Mouse (Mus musculus) cerebellum, adult 9-11 months (tissue): ENCODE measurements around the gene 2610507B11Rik.

Source experiments
- DNase-seq: peaks from one replicate; pipeline ENCODE4 v3.0.0; 2022

2610507B11Rik gene

DNA sequence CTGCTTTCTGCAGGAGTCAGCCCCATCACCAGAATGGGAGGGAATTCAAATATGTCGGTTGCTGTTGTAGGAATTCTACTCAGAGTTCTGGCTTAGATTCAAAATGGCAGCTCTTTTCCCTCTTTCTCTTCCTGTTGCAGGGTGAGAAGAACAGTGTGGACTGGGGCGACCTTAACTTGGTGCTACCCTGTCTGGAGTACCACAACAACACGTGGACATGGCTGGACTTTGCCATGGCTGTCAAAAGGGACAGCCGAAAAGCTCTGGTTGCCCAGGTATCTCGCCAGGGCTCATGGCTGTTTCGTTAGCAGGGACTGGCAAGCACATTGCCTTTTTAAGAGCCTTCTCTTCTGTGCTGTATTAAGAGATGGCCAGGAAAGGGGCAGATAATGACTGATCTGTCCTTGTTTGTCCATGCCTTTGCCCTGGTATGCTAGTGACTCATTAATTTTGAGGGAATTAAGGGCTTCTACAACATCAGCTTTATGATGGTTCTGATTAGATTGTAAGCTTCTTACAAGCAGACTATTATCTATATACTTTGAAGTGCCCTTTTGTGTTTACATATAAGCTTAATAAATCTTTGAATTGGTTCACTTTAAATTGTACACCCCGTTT lies 27.7 kb downstream of the 2610507B11Rik start:
- no peak for DNase-seq

DNA sequence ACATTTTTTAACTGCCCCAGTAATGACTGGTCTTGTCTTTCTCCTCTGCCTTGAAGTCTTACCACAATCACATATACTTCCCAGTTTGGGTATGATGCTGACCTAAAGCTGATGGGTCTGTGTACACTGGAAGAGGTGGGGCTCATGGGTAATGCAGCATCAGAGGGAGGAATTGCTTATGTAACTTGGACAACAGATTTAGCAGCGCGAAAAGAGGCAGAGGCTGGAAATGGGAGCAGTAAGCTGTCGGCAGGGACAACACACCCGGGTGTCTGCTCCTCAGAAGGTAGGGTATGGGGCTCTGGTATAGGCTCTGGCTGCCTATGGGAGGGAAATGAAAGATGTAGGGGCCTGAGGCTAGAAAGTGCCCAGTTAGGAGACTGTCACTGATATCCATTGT lies 29.1 kb downstream of the 2610507B11Rik start, which contains the start of gene BC030499:
Gene BC030499, plus strand, starts transcription at position 188 of the 400 bp plus-strand sequence.
- no peak for DNase-seq

DNA sequence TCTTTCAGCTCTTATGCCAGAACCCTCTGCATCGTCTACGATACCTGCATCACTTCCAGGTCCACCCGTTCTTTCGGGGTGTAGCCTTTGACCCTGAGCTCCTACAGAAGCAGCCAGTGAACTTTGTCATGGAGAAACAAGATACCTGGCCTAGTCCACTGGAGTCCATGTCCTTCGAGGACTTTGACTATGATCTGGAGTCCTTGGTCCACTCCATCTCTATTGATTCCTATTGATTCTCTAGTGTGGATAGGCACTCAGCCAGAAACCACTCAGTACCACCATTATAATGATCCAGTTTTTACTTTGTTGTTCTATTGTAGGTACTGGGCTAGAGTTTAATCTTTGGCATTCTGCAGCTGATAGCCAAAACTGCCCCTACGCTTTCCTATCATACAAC lies 33.0 kb downstream of the 2610507B11Rik start:
- DNase-seq = no peak

DNA sequence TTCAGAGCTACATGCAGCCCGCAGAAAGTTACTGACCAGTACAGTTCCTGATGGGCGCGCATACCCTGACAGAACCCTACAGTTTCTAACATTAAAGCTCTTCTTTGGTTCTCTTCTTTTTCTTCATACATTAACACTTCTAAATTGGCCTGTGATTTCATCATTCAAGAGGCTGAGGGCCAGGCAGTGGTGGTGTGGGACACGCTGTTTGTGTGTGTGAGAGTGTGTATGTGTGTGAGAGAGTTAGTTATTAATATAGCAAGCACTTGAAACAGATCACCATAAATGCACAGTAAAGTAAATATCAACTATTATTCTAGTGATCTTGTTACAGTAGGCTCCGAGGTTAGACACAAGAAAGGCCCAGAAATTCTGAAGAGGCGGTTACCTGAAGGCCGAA lies 39.4 kb downstream of the 2610507B11Rik start:
- DNase-seq = no peak

DNA sequence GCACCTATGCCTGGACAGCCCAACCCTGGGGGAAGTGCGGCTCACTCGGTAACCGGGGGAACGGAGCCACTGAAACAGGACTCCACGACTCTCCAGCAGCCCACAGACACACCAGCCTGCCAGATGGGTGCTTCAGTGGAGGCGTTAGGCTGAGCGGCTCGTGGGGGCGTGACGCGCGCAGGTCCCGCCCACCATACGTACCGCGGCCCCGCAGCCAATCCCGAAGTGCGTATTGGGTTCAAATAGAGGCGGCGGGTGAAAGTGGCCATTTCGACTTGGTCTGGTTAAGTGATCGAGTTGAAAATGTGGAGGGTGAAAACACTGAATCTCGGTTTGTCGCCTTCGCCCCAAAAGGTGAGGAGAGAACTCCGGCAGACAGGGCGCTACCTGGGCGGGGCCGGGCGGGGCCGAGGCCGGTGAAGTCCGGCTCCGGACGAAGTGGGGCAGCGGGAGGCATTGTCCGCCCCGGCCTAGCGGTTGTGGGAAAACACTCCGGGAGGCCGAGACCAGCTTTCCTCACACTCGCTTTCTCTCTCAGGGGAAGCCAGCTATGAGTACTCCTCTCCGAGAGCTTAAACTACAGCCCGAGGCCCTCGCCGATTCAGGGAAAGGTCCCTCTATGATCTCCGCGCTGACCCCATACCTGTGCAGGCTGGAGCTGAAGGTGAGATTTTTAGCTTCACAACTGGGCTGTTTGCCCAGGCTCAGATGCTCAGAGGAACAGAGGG lies 40.0 kb downstream of the 2610507B11Rik start, which contains the start of gene Spag5:
Gene Spag5, plus strand, starts transcription at position 173 of the 728 bp plus-strand sequence.
- DNase-seq = peak; percentile 86

DNA sequence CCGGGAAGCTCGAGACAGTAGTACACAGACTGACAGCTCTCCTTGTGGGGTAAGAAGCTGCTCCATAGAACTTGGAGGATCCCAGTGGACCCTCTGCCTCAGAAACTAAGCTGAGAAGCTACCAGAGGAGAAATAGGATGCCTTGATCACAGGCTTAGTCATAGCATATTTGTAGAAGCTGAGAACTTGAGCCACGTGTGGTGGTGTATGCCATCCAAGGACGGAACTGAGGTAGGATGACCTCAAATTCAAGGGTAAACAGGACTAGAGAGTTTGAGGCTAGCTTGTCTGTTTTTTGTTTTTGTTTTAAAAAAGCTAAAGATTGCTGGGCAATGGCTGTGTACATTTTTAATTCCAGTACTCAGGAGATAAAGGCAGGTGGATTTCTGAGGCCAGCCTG lies 43.7 kb downstream of the 2610507B11Rik start:
- DNase-seq = no peak

DNA sequence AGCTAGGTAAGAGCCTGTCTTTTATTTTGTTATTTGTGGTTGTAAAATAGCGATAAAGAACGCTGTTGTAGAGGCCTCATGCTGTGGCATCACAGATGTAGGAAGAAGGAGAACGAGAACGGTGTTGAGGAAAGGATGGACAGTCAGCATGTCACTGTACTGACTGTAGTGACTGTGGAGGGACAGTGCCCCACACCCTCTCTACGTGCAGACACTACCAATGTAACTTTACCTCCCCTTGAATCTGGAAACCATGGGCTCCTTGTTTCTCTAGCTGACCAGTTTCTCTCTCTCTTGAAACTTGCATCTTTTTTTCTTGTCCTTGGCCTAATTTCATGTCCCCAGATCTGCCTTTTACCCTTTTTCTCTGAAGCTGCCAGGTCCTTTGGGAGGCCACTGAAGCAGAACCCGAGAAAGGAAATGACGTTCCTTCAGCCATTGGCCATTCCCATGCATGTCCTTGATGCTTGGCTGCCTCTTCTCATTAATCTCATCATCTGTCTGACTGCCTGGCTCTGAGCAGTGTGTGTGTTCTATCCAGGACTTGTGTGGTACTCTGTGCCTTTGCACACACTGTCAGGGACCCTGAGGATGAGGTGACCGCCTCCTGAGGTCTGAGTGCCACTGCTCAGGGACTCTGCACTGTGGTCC lies 49.4 kb downstream of the 2610507B11Rik start:
- DNase-seq = no peak

DNA sequence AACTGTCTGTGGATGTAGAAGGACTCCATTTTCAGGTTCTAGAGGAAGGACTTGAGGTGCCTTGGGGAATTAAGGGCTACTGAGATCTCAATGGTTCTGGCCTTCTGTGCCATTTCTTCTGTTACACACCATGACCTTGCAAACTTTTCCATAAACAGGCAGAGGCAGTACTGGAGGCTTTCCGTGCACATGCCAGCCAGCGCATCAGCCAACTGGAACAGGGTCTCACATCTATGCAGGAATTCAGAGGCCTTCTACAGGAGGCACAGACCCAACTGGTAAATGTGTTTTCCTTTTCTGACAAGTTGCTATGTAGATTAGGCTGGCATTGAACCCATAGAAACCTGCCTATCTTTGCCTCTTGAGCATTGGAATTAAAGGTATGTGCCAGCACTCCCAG lies 52.1 kb downstream of the 2610507B11Rik start:
- DNase-seq = no peak

DNA sequence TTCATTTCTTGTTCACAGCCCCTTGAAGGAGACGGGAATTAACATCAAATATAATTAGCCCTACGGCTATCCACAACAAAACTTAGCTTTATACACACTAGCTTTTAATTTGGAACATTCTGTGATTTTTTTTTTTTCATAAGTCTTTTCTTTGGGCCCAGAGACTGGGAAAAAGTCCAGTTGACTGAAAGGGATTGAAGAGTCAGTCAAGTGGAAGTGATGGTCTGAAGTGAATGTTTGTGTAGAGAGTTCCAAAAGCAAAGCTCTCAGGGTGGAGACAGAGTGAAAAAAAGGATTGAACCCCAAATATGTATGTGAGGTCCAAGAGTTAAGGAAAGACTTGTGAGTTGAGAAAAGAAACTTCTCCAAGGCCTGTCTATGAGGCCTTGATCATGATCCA lies 56.9 kb downstream of the 2610507B11Rik start:
- DNase-seq = no peak

DNA sequence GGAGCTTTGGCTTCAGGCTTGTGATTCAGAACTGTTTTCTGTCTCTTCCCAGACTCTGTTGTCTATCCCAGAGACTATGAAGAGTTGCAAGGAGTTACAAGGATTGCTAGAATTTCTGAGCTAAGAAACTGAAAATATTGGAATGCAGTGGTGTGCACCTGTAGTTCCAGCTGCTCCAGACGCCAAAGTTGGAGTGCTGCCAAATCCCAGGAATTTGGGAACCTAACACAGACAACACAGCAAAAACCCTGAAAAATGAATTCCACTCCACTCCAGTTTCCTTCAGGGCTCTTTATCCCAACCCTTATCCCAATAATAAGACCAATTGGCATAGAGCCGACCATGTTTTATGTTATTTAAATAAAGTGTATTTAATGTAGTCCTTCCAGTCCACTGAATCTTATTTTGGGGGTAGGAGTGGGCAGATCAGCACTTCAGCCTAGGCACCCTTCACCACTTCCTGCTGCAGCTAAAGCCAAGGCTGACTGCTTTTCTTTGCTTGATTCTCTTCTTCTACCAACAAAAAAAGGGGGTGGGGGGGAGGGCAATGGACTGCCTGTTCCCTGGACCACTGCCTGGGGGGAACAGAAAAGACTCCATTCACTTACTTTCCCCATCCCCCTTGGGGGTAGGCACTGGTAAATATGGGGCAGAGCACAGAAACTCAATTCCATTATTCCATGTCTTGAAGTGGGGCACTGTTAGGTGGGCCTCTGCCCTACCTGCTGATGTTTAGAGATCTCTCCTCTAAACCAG lies 60.7 kb downstream of the 2610507B11Rik start:
- DNase-seq = no peak

DNA sequence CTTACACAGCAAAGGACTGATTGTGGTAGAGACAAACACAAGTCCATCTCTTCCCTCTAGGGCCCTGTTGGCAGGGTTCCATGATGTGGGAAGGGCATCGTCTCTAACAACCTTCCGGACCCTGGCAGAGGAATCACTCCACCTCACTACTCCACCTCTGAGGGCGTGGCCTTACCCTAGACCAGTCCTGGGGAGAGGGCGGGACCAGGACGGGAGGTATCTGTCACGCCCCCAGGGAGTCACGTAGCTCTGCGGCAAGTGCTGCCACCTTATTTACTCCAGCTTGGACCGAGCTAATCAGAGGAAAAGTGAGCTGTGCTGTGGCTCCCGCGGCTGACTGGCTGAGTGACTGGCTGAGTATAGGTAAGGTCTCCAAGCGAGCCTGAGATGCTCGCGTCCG lies 61.3 kb downstream of the 2610507B11Rik start, which contains the start of gene Aldoc:
Gene Aldoc, plus strand, starts transcription at position 109 of the 400 bp plus-strand sequence.
- DNase-seq = peak; percentile 96

DNA sequence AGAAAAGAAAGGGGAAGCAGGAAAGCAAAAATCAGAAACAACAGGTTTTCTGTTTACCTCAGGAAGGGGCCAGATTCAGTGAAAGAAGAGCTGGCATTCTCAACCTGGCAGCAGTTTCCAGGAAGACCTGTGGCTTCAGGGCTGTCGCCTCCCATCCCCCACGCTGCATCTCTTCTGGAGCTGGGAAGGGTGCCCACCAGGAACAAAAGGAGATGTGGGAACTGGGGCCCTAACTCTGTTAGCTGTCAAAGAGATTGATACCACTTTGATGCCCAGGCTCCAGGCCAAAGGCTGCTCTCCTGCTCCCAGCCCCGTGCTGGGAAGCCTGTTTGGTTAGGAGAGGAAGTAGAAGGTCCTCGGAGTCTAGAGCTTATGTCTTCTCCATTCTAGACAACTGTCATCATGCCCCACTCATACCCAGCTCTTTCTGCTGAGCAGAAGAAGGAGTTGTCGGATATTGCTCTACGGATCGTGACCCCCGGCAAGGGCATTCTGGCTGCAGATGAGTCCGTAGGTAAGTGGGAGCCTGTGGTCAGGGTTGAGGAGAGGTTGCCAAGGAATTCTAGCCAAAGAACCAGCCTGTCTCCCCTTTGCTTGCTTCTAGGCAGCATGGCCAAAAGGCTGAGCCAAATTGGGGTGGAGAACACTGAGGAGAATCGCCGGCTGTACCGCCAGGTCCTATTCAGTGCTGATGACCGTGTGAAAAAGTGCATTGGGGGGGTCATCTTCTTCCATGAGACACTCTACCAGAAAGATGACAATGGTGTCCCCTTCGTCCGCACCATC lies 62.6 kb downstream of the 2610507B11Rik start:
- DNase-seq = peak; percentile 73

DNA sequence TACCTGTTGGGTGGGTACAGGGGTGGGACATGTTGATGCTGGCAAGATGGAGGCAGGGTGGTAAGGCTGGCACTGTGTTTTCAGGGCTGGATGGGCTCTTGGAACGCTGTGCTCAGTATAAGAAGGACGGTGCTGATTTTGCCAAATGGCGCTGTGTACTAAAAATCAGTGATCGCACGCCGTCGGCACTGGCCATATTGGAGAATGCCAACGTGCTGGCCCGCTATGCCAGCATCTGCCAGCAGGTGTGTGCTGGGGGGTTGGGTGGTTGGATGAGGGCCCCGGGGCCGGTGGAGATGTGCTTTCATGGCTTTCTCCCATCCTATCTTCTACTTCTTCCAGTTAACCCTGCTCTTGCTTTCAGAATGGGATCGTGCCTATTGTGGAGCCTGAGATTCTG lies 63.4 kb downstream of the 2610507B11Rik start:
- peak; percentile 59 for DNase-seq

DNA sequence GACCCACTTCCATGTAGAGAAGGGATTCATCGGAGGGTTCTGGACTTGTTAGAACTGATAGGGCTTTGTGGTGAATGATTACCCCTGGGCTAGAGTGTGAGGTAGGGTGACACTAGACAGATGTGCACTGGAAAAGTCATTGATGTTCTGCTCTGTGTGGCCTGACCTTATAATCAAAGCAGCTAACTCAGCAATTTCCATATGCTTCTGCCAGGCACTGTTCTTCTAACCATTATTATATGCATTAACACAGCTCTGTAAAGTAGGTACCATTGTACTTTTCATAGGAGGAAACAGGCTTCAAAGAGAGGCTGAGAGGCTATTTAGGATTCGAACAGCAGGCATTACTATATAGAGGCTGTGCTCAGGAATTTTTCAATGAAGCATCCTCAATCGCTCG lies 65.7 kb downstream of the 2610507B11Rik start:
- DNase-seq = no peak

DNA sequence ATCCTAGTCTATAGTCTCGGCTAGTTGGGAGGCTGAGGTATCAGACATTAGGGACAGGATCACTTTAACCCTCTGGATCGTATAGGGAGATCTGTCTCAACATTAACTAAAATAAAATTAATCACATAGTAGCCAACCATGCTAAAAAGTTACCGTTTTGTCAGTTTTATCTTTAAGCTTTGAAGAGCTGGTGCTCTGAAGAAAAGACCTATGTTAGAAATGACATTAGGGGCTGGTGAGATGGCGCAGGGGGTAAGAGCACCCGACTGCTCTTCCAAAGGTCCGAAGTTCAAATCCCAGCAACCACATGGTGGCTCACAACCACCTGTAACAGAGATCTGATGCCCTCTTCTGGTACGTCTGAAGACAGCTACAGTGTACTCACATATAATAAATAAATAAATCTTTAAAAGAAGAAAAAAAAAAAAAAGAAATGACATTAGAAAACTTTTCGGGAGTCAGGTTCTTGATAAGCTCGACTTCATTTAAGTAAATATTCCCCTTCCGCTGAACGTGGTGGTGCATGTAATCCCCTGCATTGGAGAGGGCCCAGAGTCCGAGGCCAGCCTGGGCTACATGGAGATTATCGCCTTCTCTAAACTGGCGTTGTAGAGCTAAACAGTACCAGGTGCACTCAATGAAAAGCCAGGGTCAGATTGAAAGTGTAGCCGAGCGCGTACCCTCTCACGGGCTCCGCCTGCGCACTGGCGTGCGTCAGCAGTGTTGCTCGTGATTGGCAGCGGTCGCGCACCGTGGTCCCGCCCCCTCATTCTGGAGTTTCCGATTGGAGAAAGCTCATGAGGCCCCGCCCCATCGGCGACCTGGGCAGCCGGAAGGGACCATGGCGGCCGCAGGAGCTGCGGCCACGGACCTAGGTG lies 66.3 kb downstream of the 2610507B11Rik start, which contains the start of gene Pigs:
Gene Pigs, plus strand, starts transcription at position 782 of the 878 bp plus-strand sequence.
- peak; percentile 97 for DNase-seq

DNA sequence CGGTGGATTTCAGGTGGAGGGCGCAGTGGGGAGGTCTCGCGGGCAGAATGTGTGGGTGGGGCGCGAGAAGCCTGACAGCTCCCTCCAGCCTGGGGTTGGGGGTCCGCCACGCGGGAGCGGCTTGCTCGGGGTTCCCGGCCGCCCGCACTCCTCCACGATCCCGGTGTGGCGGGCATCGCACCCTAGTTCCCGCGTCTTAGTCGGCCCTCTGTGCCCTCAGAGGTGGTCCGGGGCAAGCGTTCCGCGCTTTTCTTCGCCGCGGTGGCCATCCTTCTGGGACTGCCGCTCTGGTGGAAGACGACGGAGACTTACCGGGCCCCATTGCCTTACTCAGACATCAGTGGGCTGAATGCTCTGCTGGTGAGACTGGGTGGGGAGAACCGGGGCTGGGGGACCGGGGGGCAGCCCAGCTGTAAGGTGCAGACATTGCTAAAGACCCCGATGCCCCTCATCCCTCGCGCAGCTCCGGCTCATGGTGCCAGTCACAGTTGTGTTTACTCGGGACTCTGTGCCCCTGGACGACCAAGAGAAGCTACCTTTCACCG lies 67.0 kb downstream of the 2610507B11Rik start:
- no peak for DNase-seq

DNA sequence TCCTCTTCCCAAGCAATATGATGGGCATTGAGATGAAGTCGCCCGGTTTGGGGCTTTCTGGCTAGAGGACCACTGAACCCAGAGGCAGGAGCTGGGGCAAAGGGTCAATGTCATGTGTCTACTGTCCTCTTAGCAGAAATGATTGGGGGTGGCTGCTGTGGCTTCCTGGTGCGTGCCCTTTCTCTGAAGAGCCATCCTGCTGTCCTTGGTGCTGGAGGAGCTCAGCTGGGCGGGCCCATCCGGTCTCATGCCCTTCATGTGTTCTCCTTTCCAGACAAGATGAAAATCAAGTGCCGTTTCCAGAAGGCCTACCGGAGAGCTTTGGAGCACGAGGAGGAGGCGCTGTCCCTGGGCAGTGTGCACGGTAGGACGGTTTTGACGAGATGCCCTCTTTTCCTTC lies 71.1 kb downstream of the 2610507B11Rik start:
- DNase-seq = no peak

DNA sequence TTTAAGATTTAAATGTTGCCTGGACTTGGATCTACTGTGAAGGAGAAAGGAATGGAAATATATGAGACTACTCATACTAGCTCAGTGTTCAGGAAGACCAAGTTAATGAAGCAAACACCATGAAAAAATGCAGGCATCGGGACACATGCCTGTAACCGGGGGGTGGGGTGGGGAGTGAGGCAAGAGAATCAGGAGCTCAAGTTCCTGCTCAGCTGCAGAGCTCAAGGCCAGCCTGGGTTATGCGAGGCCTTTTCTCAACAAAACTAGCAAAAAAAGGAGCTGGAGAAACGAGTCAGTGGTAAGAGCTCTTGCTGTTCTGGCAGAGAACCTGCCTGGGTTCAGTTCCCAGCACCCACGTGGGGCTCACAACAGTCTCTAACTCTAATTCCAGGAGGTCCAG lies 72.4 kb downstream of the 2610507B11Rik start:
- DNase-seq = no peak

DNA sequence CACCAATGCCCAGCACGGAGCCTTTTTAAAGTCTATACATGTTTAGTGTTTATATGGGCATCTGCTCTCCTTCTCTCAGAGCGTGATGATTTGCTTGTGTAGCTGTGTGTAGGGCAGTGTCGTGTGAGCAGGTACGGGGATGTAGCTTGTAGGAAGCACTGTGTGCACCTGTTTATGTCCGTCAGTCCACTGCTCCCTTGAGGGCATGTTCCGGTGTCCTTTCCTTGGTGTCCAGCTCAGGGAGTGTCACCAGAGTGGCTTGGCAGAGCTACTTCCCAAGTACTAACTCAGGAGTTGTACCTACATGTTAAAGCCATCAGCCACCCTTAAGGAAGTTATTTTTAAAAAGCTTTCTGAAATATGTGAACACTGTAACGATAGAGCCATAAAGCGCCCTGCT lies 75.5 kb downstream of the 2610507B11Rik start:
- DNase-seq = no peak
